Mouse (Mus musculus): ENCODE measurements around the gene Mgat2. TPM values are rescaled to one million over a fixed set of nuclear protein-coding genes. Genes with fewer than 3 reads are reported as not detected.
A peak's percentile ranks its signal among the peaks of the same experiment; 100 is the strongest.

Gene Mgat2
- polyA plus RNA-seq, 1 experiment = 16.4 TPM

DNA sequence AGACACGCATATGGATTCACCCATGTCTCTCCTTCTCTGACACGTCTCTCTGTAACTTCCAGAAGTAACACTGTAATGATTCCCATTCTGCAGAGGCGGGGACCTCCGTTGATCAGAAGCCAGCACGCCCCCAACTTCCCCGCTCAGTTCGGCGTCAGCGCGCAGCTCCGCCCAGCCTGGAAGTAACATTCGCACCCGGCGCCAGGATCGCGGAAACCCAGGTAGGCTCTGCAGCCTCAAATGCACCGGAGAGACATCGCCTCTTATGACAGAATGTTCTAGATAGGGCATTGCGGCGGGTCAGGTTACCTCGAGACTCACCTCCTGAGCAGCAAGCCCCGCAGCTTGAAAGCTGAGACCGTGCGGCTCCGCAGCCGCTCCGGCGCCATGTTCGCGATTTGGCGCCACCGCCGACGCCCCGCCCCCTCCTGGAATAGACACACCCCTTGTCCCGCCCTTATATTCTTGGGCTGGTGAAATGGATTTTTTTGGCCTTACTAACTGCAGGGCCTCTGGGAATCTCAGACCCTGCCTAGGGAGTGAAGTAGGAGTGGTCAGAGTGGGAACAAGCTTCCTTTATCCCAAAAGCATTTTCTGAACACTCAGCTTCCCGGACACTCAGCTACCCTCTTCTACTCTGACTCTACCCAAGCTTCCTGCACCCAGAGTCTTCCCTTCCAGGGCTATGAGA is 44.0 kb downstream of the Mgat2 start, which contains the start of gene Pole2:
TSS of gene Pole2 (minus strand) at position 420 of the 691 bp plus-strand sequence.
- no peaks in the 10 kb centered on the region; the same call in 1 of the 2 replicates for H3K4me1 ChIP-seq (ENCODE audit: control insufficient read depth, insufficient read depth, low read length)
- no peak for TF ChIP-seq CTCF (IDR thresholded peaks at IDR 0.05; ENCODE audit: insufficient read depth, low read length)
- TF ChIP-seq POLR2A (IDR thresholded peaks at IDR 0.05; ENCODE audit: borderline replicate concordance, extremely low read depth, low read depth, low read length) = no peak
- under 1% methylated on average over 37 of the region's 37 CpGs for WGBS
- peak within 1 kb of the TSS; percentile 71 for H3K4me3 ChIP-seq (replicated peaks; ENCODE audit: extremely low read depth, low read depth, low read length)
- peak; percentile 91 for DNase-seq

DNA sequence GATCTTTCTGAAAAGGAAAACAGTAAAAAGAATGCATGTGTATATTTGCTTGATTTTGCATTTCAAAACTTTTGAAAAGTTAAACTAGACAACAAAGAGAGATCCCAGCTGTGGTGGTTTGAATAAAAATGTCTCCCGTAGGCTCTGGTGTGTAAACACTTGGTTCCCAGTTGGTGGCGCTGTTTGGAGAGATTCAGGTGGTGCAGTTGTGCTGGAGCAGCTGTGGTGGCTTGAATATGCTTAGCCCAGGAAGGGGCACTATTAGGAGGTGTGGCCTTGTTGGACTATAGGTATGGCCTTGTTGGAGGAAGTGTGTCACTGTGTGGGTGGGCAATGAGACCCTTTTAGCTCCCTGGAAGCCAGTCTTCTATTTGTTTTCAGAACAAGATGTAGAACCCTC is 45.3 kb downstream of the Mgat2 start:
- DNase-seq = no peak
- Histone ChIP-seq H3K4me3 (replicated peaks; ENCODE audit: extremely low read depth, low read depth, low read length) (no peak overlapping the region), H3K4me1 (ENCODE audit: control insufficient read depth, insufficient read depth, low read length) (no peaks in the 10 kb centered on the region; the same call in 1 of the 2 replicates)
- TF ChIP-seq CTCF (IDR thresholded peaks at IDR 0.05; ENCODE audit: insufficient read depth, low read length) (no peak), POLR2A (IDR thresholded peaks at IDR 0.05; ENCODE audit: borderline replicate concordance, extremely low read depth, low read depth, low read length) (no peak)
- 71% methylated on average over 2 of the region's 2 CpGs for WGBS

GRCm38 (mm10) chr12:69235782-69236181 is 51.8 kb downstream of the Mgat2 start:
- Histone ChIP-seq H3K4me1 (ENCODE audit: control insufficient read depth, insufficient read depth, low read length) (no peaks in the 10 kb centered on the region), H3K4me3 (replicated peaks; ENCODE audit: extremely low read depth, low read depth, low read length) (no peak overlapping the region)
- 63% methylated on average over 6 of the region's 6 CpGs for whole genome bisulfite sequencing
- TF ChIP-seq CTCF (IDR thresholded peaks at IDR 0.05; ENCODE audit: insufficient read depth, low read length) = no peak
- TF ChIP-seq POLR2A (IDR thresholded peaks at IDR 0.05; ENCODE audit: borderline replicate concordance, extremely low read depth, low read depth, low read length) = no peak
- no peak for DNase-seq

Other genes with a start within 250 kb of the Mgat2 start
- 892 and 1,117 TPM in 2 replicates for gene Rps29, start 25.0 kb upstream of the Mgat2 start, polyA plus RNA-seq (2012; rRNA removed)
- gene Lrr1, start 15.3 kb upstream of the Mgat2 start, polyA plus RNA-seq (2012; rRNA removed) = 0.34 TPM in 1 of 2 replicates, not detected in the other
- 93.5 and 107 TPM in 2 replicates for gene Rpl36al, start 74 bp upstream of the Mgat2 start, polyA plus RNA-seq (2012; rRNA removed)
- 0.21 TPM in 1 of 2 replicates, not detected in the other for gene Gm49383, start 12.9 kb downstream of the Mgat2 start, polyA plus RNA-seq (2012; rRNA removed)
- 4.0 and 5.0 TPM in 2 replicates for gene Dnaaf2, start 14.3 kb downstream of the Mgat2 start, polyA plus RNA-seq (2012; rRNA removed)
- gene Gm49384, start 20.1 kb downstream of the Mgat2 start, polyA plus RNA-seq (2012; rRNA removed) = not detected in 2 replicates
- gene Pole2, start 44.0 kb downstream of the Mgat2 start, polyA plus RNA-seq (2012; rRNA removed) = 1.7 and 2.9 TPM in 2 replicates
- gene Klhdc1, start 57.0 kb downstream of the Mgat2 start, polyA plus RNA-seq (2012; rRNA removed) = 0.87 and 4.8 TPM in 2 replicates
- 29.5 and 37.5 TPM in 2 replicates for gene Klhdc2, start 112.5 kb downstream of the Mgat2 start, polyA plus RNA-seq (2012; rRNA removed)
- gene Nemf, start 173.0 kb downstream of the Mgat2 start, polyA plus RNA-seq (2012; rRNA removed) = 3.2 and 6.4 TPM in 2 replicates
- gene Arf6, start 188.0 kb downstream of the Mgat2 start, polyA plus RNA-seq (2012; rRNA removed) = 164 and 217 TPM in 2 replicates
- gene Gm9887, start 188.3 kb downstream of the Mgat2 start, polyA plus RNA-seq (2012; rRNA removed) = 2.3 and 5.2 TPM in 2 replicates